Mouse (Mus musculus) central nervous system, embryonic 14 days (tissue): Measurements from ENCODE around the gene Aup1. TPM values are rescaled to one million over a fixed set of nuclear protein-coding genes. Genes with fewer than 3 reads are reported as not detected.

Experiments
- polyA plus RNA-seq: library from polyadenylated mRNA; depleted of rRNA; stranded (reverse); fragments of >200 nt; gene quantifications from 2 replicates; pipeline ENCODE4 v1.2.3, GENCODE M21; 2012; rRNA removed

The Aup1 gene
- polyA plus RNA-seq, result 306 and 308 TPM in 2 replicates

DNA sequence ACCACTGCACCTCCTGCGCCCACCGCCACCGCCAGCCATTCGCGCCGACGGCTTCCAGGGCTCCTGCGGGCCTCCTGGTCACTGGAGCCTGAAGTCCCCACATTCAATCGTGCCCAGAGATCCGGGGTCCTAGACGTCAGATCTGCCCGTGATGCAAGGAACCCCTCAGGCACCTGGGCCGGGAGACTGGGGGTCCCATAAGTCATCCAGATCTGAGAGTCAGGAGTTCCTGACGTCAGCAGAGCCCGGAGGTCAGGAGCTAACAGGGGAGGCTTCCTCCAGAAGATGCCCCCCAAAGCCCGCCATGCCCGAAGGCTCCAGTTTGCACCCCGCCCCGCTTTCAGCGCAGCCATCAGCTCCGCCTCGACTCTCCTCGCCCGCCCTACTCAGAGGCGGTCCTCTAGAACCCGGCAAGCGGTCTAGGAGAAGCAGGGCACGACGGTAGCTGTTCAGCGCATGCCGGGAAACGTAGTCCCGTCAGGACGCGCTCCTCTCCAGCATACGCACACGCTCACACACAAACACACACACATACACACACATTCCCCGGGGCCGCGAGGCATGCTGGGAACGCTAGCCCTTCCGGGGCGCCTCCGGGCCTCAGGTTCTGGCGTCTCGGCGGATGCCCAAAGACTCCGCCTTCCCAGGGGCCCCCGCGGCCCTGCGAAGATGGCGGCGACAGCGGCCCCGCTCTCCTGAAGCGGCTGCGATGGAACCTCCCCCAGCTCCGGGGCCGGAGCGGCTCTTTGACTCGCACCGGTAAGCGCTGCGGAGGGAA is at the start of gene Aup1:
Aup1 (plus strand) TSS at position 448 of the 778 bp plus-strand sequence.

DNA sequence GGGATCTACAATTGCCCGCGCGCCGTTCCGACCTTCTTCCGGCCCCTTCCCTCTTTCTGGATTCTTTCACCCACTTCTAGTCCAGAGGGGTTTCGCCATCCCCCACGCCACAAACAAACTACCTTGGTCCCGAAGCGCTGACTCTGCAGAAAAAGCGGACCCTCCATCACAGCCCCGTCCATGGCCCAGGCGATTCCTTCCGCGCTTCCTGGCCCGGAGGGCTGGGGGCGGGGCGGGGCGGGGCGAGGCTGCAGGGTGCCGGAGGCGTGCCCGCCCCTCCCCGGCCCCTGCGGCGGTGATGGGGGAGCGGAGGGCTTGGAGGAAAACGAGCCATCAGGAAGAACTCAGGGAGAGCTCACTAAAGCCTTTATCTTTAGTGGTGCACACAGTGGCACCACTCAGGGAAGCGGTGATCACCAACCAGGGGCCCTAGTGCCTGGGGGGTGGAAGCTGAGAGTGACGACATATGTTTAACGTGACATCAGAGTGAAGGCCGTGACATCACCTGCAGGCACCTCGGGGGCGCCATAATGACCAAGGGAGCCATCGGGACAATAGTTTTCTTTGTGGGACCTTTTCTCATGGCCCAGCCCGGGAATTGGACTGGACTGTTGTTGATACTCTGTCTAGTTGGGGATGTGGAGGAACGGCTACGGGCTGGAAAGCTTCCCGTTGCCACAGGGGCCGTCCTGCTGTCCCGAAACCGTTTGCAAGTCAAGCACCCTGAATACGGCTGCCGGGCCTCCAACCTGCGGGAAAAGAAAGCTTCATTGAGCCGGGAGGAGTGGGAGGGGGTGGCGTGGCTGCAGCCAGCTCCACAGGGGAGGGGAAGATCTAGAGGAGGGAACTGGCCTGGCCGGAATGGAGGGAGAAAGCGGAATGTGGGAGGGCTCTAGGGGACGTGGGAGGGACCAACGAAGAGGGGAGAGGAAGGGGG is 20.8 kb upstream of the Aup1 start, which contains the start of the genes Dok1 and Loxl3:
Dok1 (minus strand) TSS at position 223 of the 937 bp plus-strand sequence.
Loxl3 (plus strand) TSS at position 925 of the 937 bp plus-strand sequence.

DNA sequence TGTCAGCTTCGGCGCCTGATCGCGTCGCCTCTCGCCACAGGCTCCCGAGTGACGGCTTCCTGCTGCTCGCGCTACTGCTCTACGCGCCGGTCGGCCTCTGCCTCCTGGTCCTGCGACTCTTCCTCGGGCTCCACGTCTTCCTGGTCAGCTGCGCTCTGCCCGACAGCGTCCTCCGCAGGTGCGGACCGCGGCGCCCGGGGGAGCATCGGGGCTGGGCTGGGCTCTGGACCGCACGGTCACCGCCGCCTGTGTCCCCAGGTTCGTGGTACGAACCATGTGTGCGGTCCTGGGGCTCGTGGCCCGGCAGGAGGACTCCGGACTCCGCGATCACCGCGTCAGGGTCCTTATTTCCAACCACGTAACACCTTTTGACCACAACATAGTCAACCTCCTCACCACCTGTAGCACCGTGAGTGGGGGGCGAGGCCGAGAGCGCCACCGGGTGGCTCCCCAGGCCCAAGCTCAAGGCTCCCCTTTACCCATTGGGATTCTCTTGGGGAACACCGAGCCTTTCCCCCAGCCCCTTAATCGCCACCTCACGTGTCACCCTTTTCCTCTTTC is 630 bp downstream of the Aup1 start, which contains the start of gene Htra2:
Htra2 (minus strand) TSS at position 403 of the 561 bp plus-strand sequence.

DNA sequence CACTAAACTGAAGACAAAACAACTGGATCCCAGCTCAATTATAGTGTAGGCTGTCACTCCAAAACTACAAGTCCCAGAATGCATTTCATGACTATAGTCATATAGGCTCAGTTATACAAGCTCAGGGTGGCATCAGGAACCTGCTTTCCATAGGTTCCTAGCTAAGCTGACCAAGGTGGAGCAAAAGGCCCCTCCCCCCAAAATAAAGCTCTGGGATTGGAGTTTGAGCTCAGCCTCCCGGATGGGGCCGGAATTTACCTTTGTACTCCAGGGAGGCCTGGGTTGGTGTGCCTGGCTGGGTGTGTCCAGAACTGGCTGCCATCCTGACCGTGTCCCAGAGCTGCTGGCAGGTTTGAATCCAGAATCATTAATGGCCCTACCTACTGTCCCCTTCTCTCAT is 3.5 kb downstream of the Aup1 start, which contains the start of gene Dqx1:
Dqx1 (plus strand) TSS at position 55 of the 400 bp plus-strand sequence.

DNA sequence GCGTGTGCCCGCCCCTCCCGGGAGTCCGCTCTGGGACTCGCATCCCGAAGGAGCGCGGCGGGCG is 15.8 kb downstream of the Aup1 start, which contains the start of gene Tlx2:
Tlx2 (minus strand) TSS at position 47 of the 64 bp plus-strand sequence.

DNA sequence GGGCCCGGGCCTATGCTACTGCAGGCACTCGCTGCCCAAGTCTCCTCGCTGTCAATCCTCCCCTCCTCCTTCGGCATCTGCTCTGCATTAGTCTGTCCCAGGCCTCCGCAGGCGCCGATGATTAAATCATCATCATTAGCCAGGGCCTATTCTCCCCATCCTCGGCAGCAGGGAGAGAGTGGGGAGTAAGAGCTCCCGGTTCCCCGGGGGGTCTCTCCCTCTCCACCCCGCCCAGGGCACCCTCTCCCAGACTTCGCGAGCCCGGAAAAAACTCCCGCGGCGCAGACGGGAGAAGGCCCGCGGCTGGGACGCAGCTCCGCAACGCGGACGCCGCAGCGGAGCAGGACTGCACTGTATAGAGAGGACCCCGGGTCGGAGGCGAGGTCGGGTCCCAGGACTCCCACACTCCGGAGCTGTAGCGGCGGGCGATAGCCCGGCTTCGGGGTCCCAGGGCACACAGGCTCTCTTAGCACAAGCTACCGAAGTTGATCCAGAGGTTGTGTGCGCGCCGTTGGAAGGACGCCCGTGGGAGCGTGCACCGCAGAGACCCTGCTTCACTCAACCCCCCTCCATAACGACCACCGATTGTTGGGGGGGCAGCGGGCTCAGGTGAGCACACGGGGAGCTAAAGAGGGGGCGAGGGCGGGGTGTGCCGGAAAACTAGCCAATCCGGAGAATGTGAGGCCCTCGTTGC is 23.5 kb downstream of the Aup1 start, which contains the start of gene Pcgf1:
Pcgf1 (plus strand) TSS at position 240 of the 694 bp plus-strand sequence.

DNA sequence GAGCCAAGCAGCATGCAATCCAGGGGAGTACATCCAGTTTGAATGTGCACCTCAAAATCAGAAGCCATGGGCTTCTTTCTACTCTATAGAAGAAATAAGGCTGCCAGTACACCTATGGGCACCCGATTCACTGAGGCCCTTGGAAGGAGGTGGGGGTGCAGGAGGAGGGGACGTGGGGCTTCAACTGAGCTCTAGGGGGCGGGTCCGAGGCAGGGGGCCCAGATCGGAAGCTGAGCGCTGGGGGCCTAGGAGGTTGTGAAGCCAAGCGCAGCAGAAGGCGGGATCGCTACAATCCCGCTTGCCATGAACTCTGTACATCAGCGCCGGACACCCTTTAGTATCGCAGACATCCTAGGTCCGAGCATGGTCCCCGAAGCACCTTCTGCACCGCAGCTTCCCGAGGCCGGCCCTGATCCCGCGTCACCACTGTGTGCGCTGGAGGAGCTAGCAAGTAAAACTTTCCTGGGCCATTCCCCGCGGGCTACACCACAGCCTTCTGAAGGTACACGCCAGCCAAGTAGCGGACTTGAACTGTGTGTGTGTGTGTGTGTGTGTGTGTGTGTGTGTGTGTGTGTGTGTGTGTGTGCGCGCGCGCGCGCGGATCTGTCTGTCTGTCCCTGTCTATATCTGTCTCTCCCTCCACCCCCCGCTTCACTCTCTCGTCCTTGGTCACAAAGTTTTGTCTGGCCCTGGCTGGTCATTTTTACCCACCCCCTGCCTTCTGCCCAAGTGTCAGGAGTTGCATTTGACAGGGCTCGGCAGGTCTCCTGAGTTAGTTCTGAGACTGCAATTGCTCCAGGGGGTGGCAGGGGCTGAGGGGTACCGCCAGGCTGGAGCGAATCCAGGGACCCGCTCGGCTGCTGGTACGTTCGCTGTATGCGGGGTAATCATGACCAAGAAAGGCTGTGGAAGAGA is 32.1 kb downstream of the Aup1 start, which contains the start of gene Lbx2:
Lbx2 (plus strand) TSS at position 247 of the 915 bp plus-strand sequence.

DNA sequence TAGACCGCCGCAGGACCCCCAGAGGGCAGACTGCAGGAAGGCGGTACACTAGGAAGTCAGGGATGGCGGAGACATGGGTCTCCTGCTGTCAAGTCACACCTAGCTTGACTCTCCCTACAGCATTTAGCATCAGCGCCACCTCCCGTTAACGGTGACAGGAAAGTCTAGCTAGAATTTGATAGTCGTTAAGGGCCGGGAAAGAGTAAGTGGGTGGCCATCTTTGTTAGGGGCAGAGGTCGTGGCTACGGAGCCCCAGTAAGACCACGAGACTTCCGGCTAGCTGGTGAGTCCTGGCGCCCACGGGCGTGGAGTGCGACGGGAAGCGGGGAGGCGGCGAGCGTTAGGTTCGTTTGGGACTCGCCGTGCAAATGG is 47.0 kb downstream of the Aup1 start, which contains the start of the genes Ccdc142 and Gm42688:
Ccdc142 (plus strand) TSS at position 286 of the 372 bp plus-strand sequence.
Gm42688 (plus strand) TSS at position 302 of the 372 bp plus-strand sequence.

Other genes starting within 250 kb of the Aup1 start
- gene Sema4f, start 114.8 kb upstream of the Aup1 start, polyA plus RNA-seq, result 17.5 and 21.0 TPM in 2 replicates
- gene M1ap, start 107.6 kb upstream of the Aup1 start, polyA plus RNA-seq, result 0.12 and 0.28 TPM in 2 replicates
- 3.2 and 7.1 TPM in 2 replicates for gene Dok1, start 21.1 kb upstream of the Aup1 start, polyA plus RNA-seq
- gene Loxl3, start 20.3 kb upstream of the Aup1 start, polyA plus RNA-seq, result 8.4 and 18.4 TPM in 2 replicates
- gene Htra2, start 752 bp downstream of the Aup1 start, polyA plus RNA-seq, result 83.5 and 85.6 TPM in 2 replicates
- 1.4 and 1.5 TPM in 2 replicates for gene Dqx1, start 3.3 kb downstream of the Aup1 start, polyA plus RNA-seq
- 0.28 and 3.1 TPM in 2 replicates for gene Tlx2, start 15.8 kb downstream of the Aup1 start, polyA plus RNA-seq
- gene Pcgf1, start 23.3 kb downstream of the Aup1 start, polyA plus RNA-seq, result 62.5 and 64.1 TPM in 2 replicates
- 0.46 and 0.70 TPM in 2 replicates for gene Lbx2, start 31.8 kb downstream of the Aup1 start, polyA plus RNA-seq
- 8.7 and 9.8 TPM in 2 replicates for gene Ccdc142, start 47.1 kb downstream of the Aup1 start, polyA plus RNA-seq
- 9.4 and 10.1 TPM in 2 replicates for gene Gm42688, start 47.1 kb downstream of the Aup1 start, polyA plus RNA-seq
- 114 and 124 TPM in 2 replicates for gene Mrpl53, start 54.5 kb downstream of the Aup1 start, polyA plus RNA-seq
- gene Mogs, start 61.0 kb downstream of the Aup1 start, polyA plus RNA-seq, result 51.7 and 54.5 TPM in 2 replicates
- gene Wbp1, start 67.0 kb downstream of the Aup1 start, polyA plus RNA-seq, result 283 and 344 TPM in 2 replicates
- 44.4 and 48.3 TPM in 2 replicates for gene Ino80b, start 70.9 kb downstream of the Aup1 start, polyA plus RNA-seq
- 31.1 and 51.8 TPM in 2 replicates for gene Rtkn, start 80.9 kb downstream of the Aup1 start, polyA plus RNA-seq
- gene Wdr54, start 101.9 kb downstream of the Aup1 start, polyA plus RNA-seq, result 22.1 and 23.0 TPM in 2 replicates
- gene 1700003E16Rik, start 101.9 kb downstream of the Aup1 start, polyA plus RNA-seq, result 2.3 and 2.5 TPM in 2 replicates
- gene Dctn1, start 111.4 kb downstream of the Aup1 start, polyA plus RNA-seq, result 202 and 214 TPM in 2 replicates
- 3.4 and 4.1 TPM in 2 replicates for gene Slc4a5, start 165.3 kb downstream of the Aup1 start, polyA plus RNA-seq